Mouse (Mus musculus) intestine, embryonic 15.5 days (tissue): ENCODE measurements around the gene Txn1. TPM values are rescaled to one million over a fixed set of nuclear protein-coding genes. Genes with fewer than 3 reads are reported as not detected.
A peak's percentile ranks its signal among the peaks of the same experiment; 100 is the strongest.

ENCODE experiments used
- ATAC-seq: fragments of 200-750 bp; cut with Nextera tagmentation; 2 replicates; pipeline ENCODE4 v1.8.0; 2017; ENCODE audit warnings: moderate TSS enrichment, moderate library complexity
- H3K27ac ChIP-seq: fragments of 300-500 bp; sonication (generic); 2 replicates; pipeline ENCODE4 v1.5.1; 2015; ENCODE audit warnings: mild to moderate bottlenecking, inconsistent platforms
- H3K27me3 ChIP-seq: fragments of 300-500 bp; sonication (generic); replicated peaks from 2 replicates; pipeline ENCODE4 v1.6.1; 2015; ENCODE audit warnings: inconsistent platforms
- H3K36me3 ChIP-seq: fragments of 300-500 bp; sonication (generic); 2 replicates; pipeline ENCODE4 v1.6.1; 2015; ENCODE audit warnings: inconsistent platforms
- H3K4me1 ChIP-seq: fragments of 300-500 bp; sonication (generic); replicated peaks from 2 replicates; pipeline ENCODE4 v1.6.1; 2015; ENCODE audit warnings: inconsistent platforms
- H3K4me2 ChIP-seq: fragments of 300-500 bp; sonication (generic); replicated peaks from 2 replicates; pipeline ENCODE4 v1.6.1; 2015; ENCODE audit warnings: mild to moderate bottlenecking, inconsistent platforms
- H3K4me3 ChIP-seq: fragments of 300-500 bp; sonication (generic); replicated peaks from 2 replicates; pipeline ENCODE4 v1.5.1; 2015; ENCODE audit warnings: inconsistent platforms
- H3K9ac ChIP-seq: fragments of 300-500 bp; sonication (generic); 2 replicates; pipeline ENCODE4 v1.6.1; 2015; ENCODE audit warnings: inconsistent platforms
- H3K9me3 ChIP-seq: fragments of 300-500 bp; sonication (generic); 2 replicates; pipeline ENCODE4 v1.6.1; 2016; ENCODE audit warnings: inconsistent platforms
- WGBS: fragments of 180-500 bp; shearing (Covaris S2); methylation state at CpG from one replicate; pipeline ENCODE4 v1.1.7; 2015; 5-methylcytosine and 5-hydroxymethylcytosine counted together
- polyA plus RNA-seq: library from polyadenylated mRNA; unstranded; fragments of >200 nt; fragmentation: Nextera tagmentation; extraction: Ambion mirVana; gene quantifications from 2 replicates; pipeline ENCODE4 v1.2.1, GENCODE M21; 2015

Gene Txn1
- polyA plus RNA-seq, 1 experiment from 2014 or later = 657 TPM

GRCm38 (mm10) chr4:57957200-57958085 lies 1.2 kb upstream of the Txn1 start:
- Histone ChIP-seq H3K27me3 (no peaks in the 10 kb centered on the region), H3K27ac (peak overlapping the region; percentile 97), H3K4me2 (peak overlapping the region; percentile 75), H3K9ac (peak overlapping the region; percentile 48; the same call in 1 of the 2 replicates), H3K9me3 (no peaks in the 10 kb centered on the region), H3K36me3 (no peaks in the 10 kb centered on the region), H3K4me3 (peak overlapping the region; percentile 83), H3K4me1 (peaks cover 14% of the 10 kb centered on the region)
- ATAC-seq = no peak
- WGBS = 40% methylated on average over 11 of the region's 11 CpGs

- Histone ChIP-seq H3K4me3 (peak overlapping the region; percentile 83), H3K4me2 (peak overlapping the region; percentile 75), H3K36me3 (peaks cover 13% of the 10 kb centered on the region), H3K9me3 (no peaks in the 10 kb centered on the region), H3K9ac (peak overlapping the region; percentile 72), H3K27me3 (no peaks in the 10 kb centered on the region), H3K27ac (peak overlapping the region; percentile 94), H3K4me1 (peaks cover 15% of the 10 kb centered on the region)
- WGBS = under 1% methylated on average over 25 of the region's 25 CpGs
- ATAC-seq = peak; percentile 44
These were observed 660 bp downstream of the Txn1 start for GRCm38 (mm10) chr4:57955544-57955958.

GRCm38 (mm10) chr4:57954991-57955390 lies 1.2 kb downstream of the Txn1 start:
- H3K27me3 ChIP-seq = no peaks in the 10 kb centered on the region
- H3K4me1 ChIP-seq = peaks cover 19% of the 10 kb centered on the region
- peak overlapping the region; percentile 94; the same call in 1 of the 2 replicates for H3K27ac ChIP-seq
- ATAC-seq = no peak
- H3K9ac ChIP-seq = peak overlapping the region; percentile 72
- H3K4me2 ChIP-seq = peak overlapping the region; percentile 75
- no peaks in the 10 kb centered on the region for H3K9me3 ChIP-seq
- 65% methylated on average over 8 of the region's 8 CpGs for WGBS
- peak overlapping the region; percentile 83 for H3K4me3 ChIP-seq
- H3K36me3 ChIP-seq = peaks cover 19% of the 10 kb centered on the region

- H3K27ac ChIP-seq = no peak overlapping the region
- H3K4me2 ChIP-seq = peak overlapping the region; percentile 75
- peak overlapping the region; percentile 72; the same call in 1 of the 2 replicates for H3K9ac ChIP-seq
- H3K4me1 ChIP-seq = peaks cover 23% of the 10 kb centered on the region
- peaks cover 23% of the 10 kb centered on the region for H3K36me3 ChIP-seq
- H3K4me3 ChIP-seq = peak overlapping the region; percentile 83
- H3K27me3 ChIP-seq = no peaks in the 10 kb centered on the region
- no peaks in the 10 kb centered on the region for H3K9me3 ChIP-seq
- no peak for ATAC-seq
- 62% methylated on average over 6 of the region's 6 CpGs for WGBS
These were observed 1.6 kb downstream of the Txn1 start for GRCm38 (mm10) chr4:57954580-57954979.

- peak overlapping the region; percentile 75 for H3K4me2 ChIP-seq
- H3K27me3 ChIP-seq = no peaks in the 10 kb centered on the region
- H3K27ac ChIP-seq = 0 out of 2 replicates have a peak overlapping the region, but pooled peaks have one; percentile 19
- no peaks in the 10 kb centered on the region for H3K9me3 ChIP-seq
- H3K36me3 ChIP-seq = peaks cover 29% of the 10 kb centered on the region
- peaks cover 25% of the 10 kb centered on the region for H3K4me1 ChIP-seq
- WGBS = 70% methylated on average over 7 of the region's 7 CpGs
- H3K9ac ChIP-seq = no peak overlapping the region
- ATAC-seq = no peak
- H3K4me3 ChIP-seq = peak overlapping the region; percentile 83
These were observed 2.4 kb downstream of the Txn1 start for GRCm38 (mm10) chr4:57953796-57954195.

GRCm38 (mm10) chr4:57952891-57953290 lies 3.3 kb downstream of the Txn1 start:
- Histone ChIP-seq H3K4me1 (peaks cover 32% of the 10 kb centered on the region), H3K9me3 (no peaks in the 10 kb centered on the region), H3K4me2 (no peak overlapping the region), H3K9ac (no peak overlapping the region), H3K27ac (no peak overlapping the region), H3K4me3 (no peak overlapping the region), H3K27me3 (no peaks in the 10 kb centered on the region), H3K36me3 (peaks cover 37% of the 10 kb centered on the region)
- whole genome bisulfite sequencing = 93% methylated on average over 1 of the region's 1 CpGs
- no peak for ATAC-seq

GRCm38 (mm10) chr4:57952416-57952815 lies 3.8 kb downstream of the Txn1 start:
- H3K4me3 ChIP-seq = no peak overlapping the region
- H3K27ac ChIP-seq = no peak overlapping the region
- H3K9me3 ChIP-seq = no peaks in the 10 kb centered on the region
- no peak overlapping the region for H3K9ac ChIP-seq
- 86% methylated on average over 3 of the region's 3 CpGs for WGBS
- H3K27me3 ChIP-seq = no peaks in the 10 kb centered on the region
- peaks cover 28% of the 10 kb centered on the region for H3K4me1 ChIP-seq
- no peak overlapping the region; the same call in 1 of the 2 replicates for H3K4me2 ChIP-seq
- no peak for ATAC-seq
- H3K36me3 ChIP-seq = peaks cover 37% of the 10 kb centered on the region

GRCm38 (mm10) chr4:57949866-57950265 lies 6.3 kb downstream of the Txn1 start:
- Histone ChIP-seq H3K4me1 (peaks cover 26% of the 10 kb centered on the region; the same call in 1 of the 2 replicates), H3K27ac (0 out of 2 replicates have a peak overlapping the region, but pooled peaks have one; percentile 6), H3K36me3 (peaks cover 39% of the 10 kb centered on the region), H3K4me2 (no peak overlapping the region), H3K9ac (no peak overlapping the region), H3K9me3 (no peaks in the 10 kb centered on the region), H3K27me3 (no peaks in the 10 kb centered on the region), H3K4me3 (no peak overlapping the region)
- no peak for ATAC-seq
- 91% methylated on average over 6 of the region's 6 CpGs for WGBS

- H3K9ac ChIP-seq = no peak overlapping the region
- peaks cover 22% of the 10 kb centered on the region; the same call in 1 of the 2 replicates for H3K4me1 ChIP-seq
- WGBS = 82% methylated on average over 4 of the region's 4 CpGs
- peaks cover 48% of the 10 kb centered on the region for H3K36me3 ChIP-seq
- peak; percentile 81 for ATAC-seq
- H3K27me3 ChIP-seq = no peaks in the 10 kb centered on the region
- H3K27ac ChIP-seq = peak overlapping the region; percentile 86
- H3K9me3 ChIP-seq = no peaks in the 10 kb centered on the region
- no peak overlapping the region for H3K4me3 ChIP-seq
- H3K4me2 ChIP-seq = peak overlapping the region; percentile 31; the same call in 1 of the 2 replicates
These were observed 8.7 kb downstream of the Txn1 start for GRCm38 (mm10) chr4:57947476-57947875.

GRCm38 (mm10) chr4:57947036-57947435 lies 9.2 kb downstream of the Txn1 start:
- H3K36me3 ChIP-seq = peaks cover 48% of the 10 kb centered on the region

GRCm38 (mm10) chr4:57942892-57943291 lies 13.3 kb downstream of the Txn1 start:
- H3K36me3 ChIP-seq = peaks cover 10% of the 10 kb centered on the region

More at GRCm38 (mm10) chr4:57947036-57947435, 9.2 kb downstream of the Txn1 start:
- peak; percentile 95 for ATAC-seq
- Histone ChIP-seq H3K4me1 (peaks cover 22% of the 10 kb centered on the region; the same call in 1 of the 2 replicates), H3K27ac (peak overlapping the region; percentile 82), H3K27me3 (no peaks in the 10 kb centered on the region), H3K9me3 (no peaks in the 10 kb centered on the region), H3K4me2 (peak overlapping the region; percentile 28), H3K9ac (no peak overlapping the region), H3K4me3 (no peak overlapping the region)
- 55% methylated on average over 10 of the region's 10 CpGs for WGBS

GRCm38 (mm10) chr4:57940631-57941030 lies 15.6 kb downstream of the Txn1 start:
- Histone ChIP-seq H3K4me2 (no peak overlapping the region), H3K9ac (no peak overlapping the region), H3K4me1 (no peaks in the 10 kb centered on the region), H3K27me3 (no peaks in the 10 kb centered on the region), H3K4me3 (no peak overlapping the region), H3K9me3 (no peaks in the 10 kb centered on the region), H3K36me3 (peaks cover 10% of the 10 kb centered on the region), H3K27ac (no peak overlapping the region)
- 75% methylated on average over 4 of the region's 4 CpGs for WGBS
- peak; percentile 37; the same call in 1 of the 2 replicates for ATAC-seq

More at GRCm38 (mm10) chr4:57942892-57943291, 13.3 kb downstream of the Txn1 start:
- H3K27ac ChIP-seq = no peak overlapping the region
- no peak overlapping the region for H3K4me2 ChIP-seq
- peaks cover 4% of the 10 kb centered on the region; the same call in 1 of the 2 replicates for H3K4me1 ChIP-seq
- H3K4me3 ChIP-seq = no peak overlapping the region
- H3K27me3 ChIP-seq = no peaks in the 10 kb centered on the region
- H3K9me3 ChIP-seq = no peaks in the 10 kb centered on the region
- ATAC-seq = no peak
- no peak overlapping the region for H3K9ac ChIP-seq
- WGBS = 88% methylated on average over 2 of the region's 2 CpGs
